Mouse (Mus musculus): ENCODE measurements at regions not wholly inside any gene's neighbourhood (a gene's known extent, or its start where the extent isn't known, plus 50 kb on each side); places are given as distances from the start of the nearest gene placed in this dataset.

DNA sequence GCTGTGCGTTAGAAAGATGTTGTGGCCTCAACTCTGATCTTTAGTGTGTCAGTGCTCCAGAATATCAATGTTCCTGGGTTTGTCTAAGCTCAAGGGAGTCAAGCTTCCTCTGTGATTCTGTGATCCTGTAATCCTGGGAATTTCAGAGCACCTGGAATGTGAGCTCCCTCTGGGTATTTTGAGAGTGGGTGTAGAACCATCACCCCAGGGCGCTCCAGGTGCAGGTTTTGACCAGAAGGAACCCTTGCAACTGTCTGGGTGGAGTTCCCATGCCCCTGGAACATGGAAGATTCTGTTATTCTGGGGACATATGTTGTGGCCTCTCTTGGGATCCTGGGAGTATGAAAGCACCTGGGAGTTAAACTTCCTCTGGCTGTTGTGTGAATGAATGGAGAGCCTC, 418.0 kb downstream of the Snca start:
- TF ChIP-seq CTCF (conservative IDR thresholded peaks at IDR 0.05; ENCODE audit: low read length) (no peak), POU5F1 (IDR thresholded peaks at IDR 0.05; ENCODE audit: borderline replicate concordance, low read length) (no peak)

All from E14TG2a.4 (cell line).